Mouse (Mus musculus) CH12.LX (cell line): ENCODE measurements at regions not wholly inside any gene's neighbourhood (a gene's known extent, or its start where the extent isn't known, plus 50 kb on each side); places are given as distances from the start of the nearest gene placed in this dataset.

ENCODE experiments used
- DNase-seq: peaks from one replicate; pipeline ENCODE4 v3.0.0-alpha.2; 2013; ENCODE audit errors: extremely low read depth
- H3K27ac ChIP-seq: 2 replicates; pipeline ENCODE4 v1.5.1; 2012; ENCODE audit warnings: low read depth, mild to moderate bottlenecking, control low read depth, moderate library complexity; ENCODE audit not compliant: insufficient read depth
- H3K27me3 ChIP-seq: replicated peaks from 2 replicates; pipeline ENCODE3; 2012; ENCODE audit warnings: inconsistent platforms
- H3K36me3 ChIP-seq, 2 experiments: replicated peaks in 1 of 2; 2 replicates each; pipeline versions ENCODE3 to v1.6.1; 2012; ENCODE audit warnings: inconsistent platforms in 1 of 2, low read length in 1 of 2, mild to moderate bottlenecking in 1 of 2, mixed read lengths in 1 of 2, moderate library complexity in 1 of 2; ENCODE audit not compliant: control insufficient read depth in 1 of 2, insufficient read depth in 1 of 2
- H3K4me1 ChIP-seq, 2 experiments: 2 replicates each; pipeline ENCODE4 v1.6.1; 2012; ENCODE audit warnings: inconsistent platforms in 1 of 2, moderate library complexity in 1 of 2; ENCODE audit not compliant: insufficient read depth in 2 of 2, control insufficient read depth in 1 of 2
- H3K4me2 ChIP-seq: 2 replicates; pipeline ENCODE4 v1.6.1; 2012; ENCODE audit warnings: low read depth, mild to moderate bottlenecking, control low read depth; ENCODE audit not compliant: poor library complexity, insufficient read depth, severe bottlenecking
- H3K4me3 ChIP-seq, 3 experiments: fragments of 150-350 bp in 1 of 3; sonication (generic) in 1 of 3; replicated peaks in 1 of 3; 2 replicates each; pipeline versions ENCODE3 to v1.5.1; 2011 to 2012; ENCODE audit warnings: low read depth in 2 of 3, low read length in 2 of 3, mild to moderate bottlenecking in 2 of 3, moderate library complexity in 2 of 3, control low read depth in 1 of 3, improper control_type of control experiment in 1 of 3, inconsistent platforms in 1 of 3, mixed read lengths in 1 of 3; ENCODE audit not compliant: poor library complexity in 1 of 3
- H3K79me2 ChIP-seq: replicated peaks from 2 replicates; pipeline ENCODE4 v1.6.1; 2012; ENCODE audit warnings: mild to moderate bottlenecking, moderate library complexity; ENCODE audit not compliant: control insufficient read depth, poor library complexity, insufficient read depth, severe bottlenecking; ENCODE audit errors: extremely low read depth
- H3K9ac ChIP-seq: 2 replicates; pipeline ENCODE4 v1.6.1; 2012; ENCODE audit warnings: low read depth, mild to moderate bottlenecking, control low read depth, moderate library complexity; ENCODE audit not compliant: insufficient read depth
- H3K9me3 ChIP-seq: replicated peaks from 2 replicates; pipeline ENCODE3; 2012; ENCODE audit warnings: low read length, inconsistent platforms, mixed read lengths
- E2F4 ChIP-seq: IDR thresholded peaks from 2 replicates; pipeline ENCODE4 v1.6.1; 2011; ENCODE audit warnings: low read depth, low read length, improper control_type of control experiment; ENCODE audit not compliant: insufficient replicate concordance
- ELF1 ChIP-seq: IDR thresholded peaks from 2 replicates; pipeline ENCODE4 v1.6.1; 2014; ENCODE audit warnings: low read depth, mild to moderate bottlenecking, inconsistent platforms, low read length, improper control_type of control experiment
- EP300 ChIP-seq: IDR thresholded peaks from 2 replicates; pipeline ENCODE4 v1.6.1; 2011; ENCODE audit warnings: low read length, improper control_type of control experiment
- ETS1 ChIP-seq: conservative IDR thresholded peaks from 2 replicates; pipeline ENCODE4 v1.6.1; 2012; ENCODE audit warnings: low read depth, mild to moderate bottlenecking, inconsistent platforms, low read length, improper control_type of control experiment, moderate library complexity
- IRF4 ChIP-seq: IDR thresholded peaks from 2 replicates; pipeline ENCODE4 v1.6.1; 2014; ENCODE audit warnings: low read depth, mild to moderate bottlenecking, inconsistent platforms, low read length, improper control_type of control experiment
- KAT2A ChIP-seq: IDR thresholded peaks from 2 replicates; pipeline ENCODE4 v1.6.1; 2012; ENCODE audit warnings: low read length, improper control_type of control experiment, inconsistent platforms; ENCODE audit not compliant: insufficient replicate concordance
- MEF2A ChIP-seq: IDR thresholded peaks from 2 replicates; pipeline ENCODE4 v1.6.1; 2014; ENCODE audit warnings: low read depth, mild to moderate bottlenecking, inconsistent platforms, low read length, improper control_type of control experiment, borderline replicate concordance
- MXI1 ChIP-seq: IDR thresholded peaks from 2 replicates; pipeline ENCODE4 v1.6.1; 2011; ENCODE audit warnings: mild to moderate bottlenecking, low read depth, low read length, improper control_type of control experiment
- MYC ChIP-seq: IDR thresholded peaks from 2 replicates; pipeline ENCODE4 v1.6.1; 2011; ENCODE audit warnings: low read depth, mild to moderate bottlenecking, improper control_type of control experiment, low read length
- NELFE ChIP-seq: IDR thresholded peaks from 2 replicates; pipeline ENCODE4 v1.6.1; 2011; ENCODE audit warnings: low read depth, low read length, improper control_type of control experiment
- PAX5 ChIP-seq: IDR thresholded peaks from 2 replicates; pipeline ENCODE4 v1.6.1; 2012; ENCODE audit warnings: low read length, inconsistent platforms, mixed read lengths
- RCOR1 ChIP-seq: conservative IDR thresholded peaks from 2 replicates; pipeline ENCODE4 v1.6.1; 2012; ENCODE audit warnings: low read depth, mild to moderate bottlenecking, inconsistent platforms, low read length, improper control_type of control experiment
- SMC3 ChIP-seq: IDR thresholded peaks from 2 replicates; pipeline ENCODE4 v1.6.1; 2011; ENCODE audit warnings: low read depth, low read length, improper control_type of control experiment
- UBTF ChIP-seq: IDR thresholded peaks from 2 replicates; pipeline ENCODE4 v1.6.1; 2012; ENCODE audit warnings: low read depth, mild to moderate bottlenecking, inconsistent platforms, low read length, improper control_type of control experiment, moderate library complexity
- USF2 ChIP-seq: conservative IDR thresholded peaks from 2 replicates; pipeline ENCODE4 v1.6.1; 2011; ENCODE audit warnings: low read depth, low read length, improper control_type of control experiment
- dilution Hi-C: fragments of 300-500 bp; cut with MboI; formaldehyde crosslinking; loops from 2 replicates; pipeline ENCODE4 v1.14.3; 2020; ENCODE audit warnings: low sequenced_read_pairs; ENCODE audit not compliant: extremely low pct_unique_long_range_greater_than_20kb, extremely low pct_ligation_motif_present
- in situ Hi-C: fragments of 300-500 bp; cut with MboI; formaldehyde crosslinking; loops from 3 replicates; pipeline ENCODE4 v1.14.3; 2019; ENCODE audit warnings: low sequenced_read_pairs, low pct_ligation_motif_present, low pct_unique_long_range_greater_than_20kb, mixed read lengths

GRCm38 (mm10) chr4:45738746-45739145, 60.1 kb upstream of the Aldh1b1 start:
- in situ Hi-C loops, result no loop called here
- dilution Hi-C loops, result no loop called here
- no peak overlapping the region for H3K27ac ChIP-seq
- H3K4me3 ChIP-seq, result peak overlapping the region in 1 of 3 experiments; percentile 35
- H3K4me2 ChIP-seq, result 0 out of 2 replicates have a peak overlapping the region, but pooled peaks have one; percentile 5
- H3K9me3 ChIP-seq, result no peaks in the 10 kb centered on the region
- peaks cover 5 to 59% of the 10 kb centered on the region in 2 experiments; a peak in 3 of 4 replicates for H3K4me1 ChIP-seq
- no peak overlapping the region for H3K9ac ChIP-seq
- H3K79me2 ChIP-seq, result no peaks in the 10 kb centered on the region
- H3K27me3 ChIP-seq, result no peaks in the 10 kb centered on the region
- TF ChIP-seq PAX5, result no peak
- no peak for TF ChIP-seq IRF4
- DNase-seq, result no peak
- H3K36me3 ChIP-seq, result no peaks in the 10 kb centered on the region

GRCm38 (mm10) chr4:45736215-45736815, 62.5 kb upstream of the Aldh1b1 start:
- Histone ChIP-seq H3K4me1 (peaks cover 5 to 60% of the 10 kb centered on the region in 2 experiments; a peak in 3 of 4 replicates), H3K4me3 (no peak overlapping the region), H3K9me3 (no peaks in the 10 kb centered on the region), H3K79me2 (no peaks in the 10 kb centered on the region), H3K36me3 (no peaks in the 10 kb centered on the region), H3K4me2 (no peak overlapping the region), H3K27me3 (no peaks in the 10 kb centered on the region), H3K27ac (no peak overlapping the region), H3K9ac (no peak overlapping the region)
- TF ChIP-seq MYC (no peak), E2F4 (no peak), ELF1 (peak; percentile 8; the same call in 1 of the 2 replicates), ETS1 (0 out of 2 replicates have a peak, but pooled peaks have one; percentile 7), EP300 (peak; percentile 50), MEF2A (0 out of 2 replicates have a peak, but pooled peaks have one; percentile 26)
- no peak for DNase-seq
- in situ Hi-C loops (no loop called here), dilution Hi-C loops (no loop called here)

- DNase-seq, result no peak
- no peak overlapping the region for H3K9ac ChIP-seq
- H3K9me3 ChIP-seq, result no peaks in the 10 kb centered on the region
- in situ Hi-C loops, result loop anchor here (5.0 kb wide), 1 partner anchor 33 kb away; no protein-coding TSS in a partner anchor
- no peaks in the 10 kb centered on the region for H3K27me3 ChIP-seq
- H3K4me3 ChIP-seq, result no peak overlapping the region
- H3K4me1 ChIP-seq, result peaks cover 5 to 65% of the 10 kb centered on the region in 2 experiments; a peak in 3 of 4 replicates
- no peak overlapping the region for H3K4me2 ChIP-seq
- no peak overlapping the region for H3K27ac ChIP-seq
- H3K79me2 ChIP-seq, result no peaks in the 10 kb centered on the region
- TF ChIP-seq RCOR1 (no peak), USF2 (no peak), EP300 (no peak), MXI1 (no peak), KAT2A (no peak), UBTF (no peak), SMC3 (no peak), E2F4 (no peak), NELFE (no peak)
- TF ChIP-seq, all 38 proteins: peak for 0
- no peaks in the 10 kb centered on the region for H3K36me3 ChIP-seq
- dilution Hi-C loops, result no loop called here
Measured at GRCm38 (mm10) chr4:45734011-45734410, 64.8 kb upstream of the Aldh1b1 start.
